In genomic region chr17:81134702-81135101, GRCm38 (mm10) we compare ENCODE assay signal across 12 mouse cellular contexts.
"Had no signal": no experiment of that assay in that cellular context is flagged by ENCODE, and none has a peak within 500 bp of the region (broad histone marks: within the 10 kb centered on the region; RNA-seq: fewer than 3 reads in every experiment).

No protein-coding gene starts in this region.

- DNase-seq: gastrocnemius, adult 2 months; gastrocnemius, postnatal 10 days; gastrocnemius, postnatal 25 days; heart, adult 2 months; heart, postnatal 14 days; heart, postnatal 36 days; kidney, adult 2 months; kidney, adult 9 months; kidney, postnatal 25 days; kidney, postnatal 4 days; liver; liver, embryonic 13.5 days had no signal
